Mouse (Mus musculus) liver, postnatal 0 days (tissue): Measurements from ENCODE around the gene Ing5. TPM values are rescaled to one million over a fixed set of nuclear protein-coding genes. Genes with fewer than 3 reads are reported as not detected.
A peak's percentile ranks its signal among the peaks of the same experiment; 100 is the strongest.

Experiments used
- ATAC-seq: fragments of 200-750 bp; cut with Nextera tagmentation; 2 replicates; pipeline ENCODE4 v1.8.0; 2017; ENCODE audit warnings: mild to moderate bottlenecking, moderate library complexity
- DNase-seq: peaks from one replicate; pipeline ENCODE4 v3.0.0-alpha.2; 2016
- H3K27ac ChIP-seq: fragments of 300-500 bp; sonication (generic); 2 replicates; pipeline ENCODE4 v1.5.1; 2014; ENCODE audit warnings: antibody characterized with exemption, moderate library complexity, mild to moderate bottlenecking, low read depth
- H3K27me3 ChIP-seq: fragments of 300-500 bp; sonication (generic); 2 replicates; pipeline ENCODE4 v1.6.1; 2014; ENCODE audit warnings: low read length, control low read depth, mixed read lengths; ENCODE audit not compliant: insufficient read depth
- H3K36me3 ChIP-seq: fragments of 300-500 bp; sonication (generic); replicated peaks from 2 replicates; pipeline ENCODE4 v1.6.1; 2014; ENCODE audit warnings: mild to moderate bottlenecking, control low read depth, low read length, moderate library complexity, mixed read lengths; ENCODE audit not compliant: insufficient read depth
- H3K4me1 ChIP-seq: fragments of 300-500 bp; sonication (generic); 2 replicates; pipeline ENCODE4 v1.6.1; 2014; ENCODE audit warnings: antibody characterized with exemption, mild to moderate bottlenecking, control low read depth; ENCODE audit not compliant: insufficient read depth
- H3K4me2 ChIP-seq: fragments of 300-500 bp; sonication (generic); 2 replicates; pipeline ENCODE4 v1.6.1; 2014; ENCODE audit warnings: low read depth, mild to moderate bottlenecking, low read length, moderate library complexity, mixed read lengths
- H3K4me3 ChIP-seq: fragments of 300-500 bp; sonication (generic); 2 replicates; pipeline ENCODE4 v1.5.1; 2014; ENCODE audit warnings: low read depth, low read length
- H3K9ac ChIP-seq: fragments of 300-500 bp; sonication (generic); replicated peaks from 2 replicates; pipeline ENCODE4 v1.6.1; 2014; ENCODE audit warnings: mild to moderate bottlenecking, moderate library complexity
- H3K9me3 ChIP-seq: fragments of 300-500 bp; sonication (generic); 2 replicates; pipeline ENCODE4 v1.6.1; 2016; ENCODE audit warnings: mild to moderate bottlenecking, control low read depth, low read length, mixed read lengths
- CTCF ChIP-seq: sonication (generic); IDR thresholded peaks from 2 replicates; pipeline ENCODE4 v1.5.1; 2016; ENCODE audit warnings: antibody characterized with exemption, low read depth
- EP300 ChIP-seq: IDR thresholded peaks from 2 replicates; pipeline ENCODE4 v1.6.1; 2016; ENCODE audit warnings: antibody characterized with exemption, low read depth, mild to moderate bottlenecking
- WGBS: fragments of 180-500 bp; shearing (Covaris S2); extraction: QIAGEN DNeasy Blood & Tissue Kit; methylation state at CpG from one replicate; pipeline ENCODE4 v1.1.7; 2014; ENCODE audit not compliant: insufficient replicate concordance; 5-methylcytosine and 5-hydroxymethylcytosine counted together
- polyA plus RNA-seq: library from polyadenylated mRNA; unstranded; fragments of >200 nt; fragmentation: Nextera tagmentation; extraction: Ambion mirVana; gene quantifications from 2 replicates; pipeline ENCODE4 v1.2.1, GENCODE M21; 2015

Ing5 gene
- polyA plus RNA-seq, 1 experiment from 2014 or later: 5.7 TPM

DNA sequence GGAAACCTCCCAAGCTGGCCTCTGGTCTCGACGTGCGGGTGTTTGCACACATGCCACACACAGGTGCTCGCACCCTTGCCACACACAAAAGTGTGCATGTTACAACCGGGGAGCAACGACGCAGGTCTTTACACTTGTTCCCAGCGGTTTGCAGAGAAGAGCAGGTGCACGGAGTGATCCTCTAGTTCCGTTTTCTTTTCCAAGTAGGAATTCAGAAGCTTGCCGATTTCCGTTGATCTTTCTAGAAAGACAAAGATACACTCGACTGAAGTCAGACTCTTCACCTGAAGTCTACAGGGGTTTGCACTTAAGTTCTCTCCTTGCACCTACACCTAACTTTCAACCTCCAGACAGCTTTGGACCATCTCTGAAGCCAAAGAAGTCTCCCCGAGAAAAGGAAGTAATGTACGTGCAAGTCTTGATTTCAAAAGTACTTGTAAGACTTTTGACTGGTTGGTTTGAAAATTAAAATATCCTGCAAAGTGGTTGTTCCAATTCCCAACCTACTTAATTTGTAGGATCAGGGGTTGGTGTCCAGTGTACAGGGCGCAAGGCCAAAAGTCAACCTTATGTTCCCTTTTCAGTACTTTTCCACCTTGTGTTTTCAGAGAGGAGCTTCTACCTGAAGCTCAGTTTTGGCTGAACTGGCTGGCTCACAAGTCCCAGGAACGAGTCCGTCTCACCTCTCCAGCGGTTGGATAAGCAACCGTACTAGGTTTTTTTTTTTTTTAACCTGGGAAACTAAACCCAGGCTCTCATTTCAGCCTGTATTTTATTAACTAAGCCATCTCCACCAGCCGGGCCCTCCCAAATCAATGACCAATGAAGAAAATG, 2.9 kb upstream of the Ing5 start:
- TF ChIP-seq EP300 (0 out of 2 replicates have a peak, but pooled peaks have one; percentile 16), CTCF (no peak)
- H3K4me2 ChIP-seq: peak overlapping the region; percentile 93
- H3K9me3 ChIP-seq: no peaks in the 10 kb centered on the region
- peak overlapping the region; percentile 99 for H3K27ac ChIP-seq
- 58% methylated on average over 21 of the region's 21 CpGs for WGBS
- H3K4me3 ChIP-seq: peak overlapping the region; percentile 65
- H3K27me3 ChIP-seq: no peaks in the 10 kb centered on the region
- peak overlapping the region; percentile 69 for H3K9ac ChIP-seq
- H3K4me1 ChIP-seq: peaks cover 36% of the 10 kb centered on the region
- ATAC-seq: no peak
- no peak for DNase-seq
- H3K36me3 ChIP-seq: peaks cover 18% of the 10 kb centered on the region

DNA sequence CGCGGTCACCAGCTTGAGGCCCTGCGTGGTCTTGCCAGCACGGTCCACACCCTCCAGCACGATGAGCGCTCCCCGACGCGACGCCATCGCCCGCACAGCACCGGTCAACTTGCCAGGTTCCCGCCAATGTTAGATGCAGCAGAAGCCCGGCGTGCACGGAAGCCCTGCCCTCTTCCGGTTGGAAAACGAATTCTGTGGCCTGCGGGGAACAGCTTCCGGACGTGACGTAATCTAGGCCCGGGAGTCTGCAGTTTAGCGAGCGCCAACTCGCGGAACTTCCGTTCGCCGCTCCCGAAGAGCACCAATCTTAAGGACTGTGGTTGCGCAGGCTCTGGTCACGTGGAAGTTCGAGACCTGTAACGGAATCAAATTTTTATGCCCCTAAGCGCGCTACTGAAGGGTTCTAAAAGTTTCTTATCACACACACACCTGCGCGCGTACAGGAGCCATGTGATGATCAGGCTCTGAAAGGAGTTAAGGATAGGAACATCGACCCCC, 2.0 kb upstream of the Ing5 start, which contains the start of gene Dtymk:
Gene Dtymk, minus strand, starts transcription at position 194 of the 498 bp plus-strand sequence.
- DNase-seq: peak; percentile 94
- Histone ChIP-seq H3K27me3 (no peaks in the 10 kb centered on the region), H3K4me2 (peak within 1 kb of the TSS; percentile 93), H3K9ac (peak within 1 kb of the TSS; percentile 69), H3K9me3 (no peaks in the 10 kb centered on the region), H3K27ac (peak within 1 kb of the TSS; percentile 99), H3K36me3 (peaks cover 18% of the 10 kb centered on the region), H3K4me3 (peak within 1 kb of the TSS; percentile 65), H3K4me1 (peaks cover 36% of the 10 kb centered on the region)
- ATAC-seq: peak; percentile 54
- TF ChIP-seq EP300: peak; percentile 74
- peak; percentile 75 for TF ChIP-seq CTCF
- WGBS: under 1% methylated on average over 42 of the region's 42 CpGs

DNA sequence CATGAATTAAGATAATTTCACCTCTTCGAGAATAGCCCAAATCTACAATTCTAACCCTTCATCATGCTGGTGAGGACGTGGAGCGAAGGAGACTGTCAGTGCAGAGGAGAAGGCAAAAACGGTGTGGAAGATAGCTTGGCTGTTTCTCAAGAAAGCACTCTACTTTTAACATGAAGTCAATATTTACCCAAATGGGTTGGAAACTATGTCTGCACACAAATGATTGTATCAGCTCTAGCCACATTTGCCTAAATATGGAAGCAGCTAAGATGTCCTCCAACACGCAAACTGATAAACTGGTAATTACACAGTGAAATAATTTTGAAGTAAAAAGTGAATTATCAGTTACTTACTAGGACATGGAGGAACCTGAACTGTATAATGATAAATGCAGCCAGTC, 994 bp upstream of the Ing5 start:
- TF ChIP-seq CTCF (no peak), EP300 (peak; percentile 58; the same call in 1 of the 2 replicates)
- Histone ChIP-seq H3K27ac (peak overlapping the region; percentile 99), H3K4me3 (peak overlapping the region; percentile 83; the same call in 1 of the 2 replicates)

DNA sequence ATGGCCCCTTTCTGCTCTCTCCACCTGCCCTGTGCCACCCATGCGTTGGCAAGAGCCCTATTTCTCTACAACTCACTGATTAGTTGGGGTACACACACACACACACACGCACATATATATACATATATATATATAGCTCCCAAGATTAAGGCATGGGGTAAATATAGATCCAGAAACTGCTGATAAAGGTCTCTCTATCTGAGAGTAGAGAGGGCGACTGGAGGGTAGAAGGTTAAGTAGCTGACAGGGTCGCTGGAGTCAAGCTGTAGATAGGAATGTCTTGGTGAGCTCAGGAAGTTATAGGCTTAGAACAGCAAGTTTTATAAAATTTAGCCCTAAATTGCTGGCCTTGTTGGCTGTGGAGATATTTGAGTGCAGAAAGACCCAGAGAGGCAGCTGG, 1.1 kb downstream of the Ing5 start:
- TF ChIP-seq CTCF (no peak), EP300 (no peak)

More for the DNA sequence above, 994 bp upstream of the Ing5 start:
- Histone ChIP-seq H3K36me3 (peaks cover 23% of the 10 kb centered on the region), H3K4me2 (peak overlapping the region; percentile 93), H3K9ac (no peak overlapping the region), H3K4me1 (peaks cover 36% of the 10 kb centered on the region), H3K9me3 (no peaks in the 10 kb centered on the region), H3K27me3 (no peaks in the 10 kb centered on the region)
- no peak for ATAC-seq
- 61% methylated on average over 5 of the region's 5 CpGs for WGBS
- DNase-seq: no peak

DNA sequence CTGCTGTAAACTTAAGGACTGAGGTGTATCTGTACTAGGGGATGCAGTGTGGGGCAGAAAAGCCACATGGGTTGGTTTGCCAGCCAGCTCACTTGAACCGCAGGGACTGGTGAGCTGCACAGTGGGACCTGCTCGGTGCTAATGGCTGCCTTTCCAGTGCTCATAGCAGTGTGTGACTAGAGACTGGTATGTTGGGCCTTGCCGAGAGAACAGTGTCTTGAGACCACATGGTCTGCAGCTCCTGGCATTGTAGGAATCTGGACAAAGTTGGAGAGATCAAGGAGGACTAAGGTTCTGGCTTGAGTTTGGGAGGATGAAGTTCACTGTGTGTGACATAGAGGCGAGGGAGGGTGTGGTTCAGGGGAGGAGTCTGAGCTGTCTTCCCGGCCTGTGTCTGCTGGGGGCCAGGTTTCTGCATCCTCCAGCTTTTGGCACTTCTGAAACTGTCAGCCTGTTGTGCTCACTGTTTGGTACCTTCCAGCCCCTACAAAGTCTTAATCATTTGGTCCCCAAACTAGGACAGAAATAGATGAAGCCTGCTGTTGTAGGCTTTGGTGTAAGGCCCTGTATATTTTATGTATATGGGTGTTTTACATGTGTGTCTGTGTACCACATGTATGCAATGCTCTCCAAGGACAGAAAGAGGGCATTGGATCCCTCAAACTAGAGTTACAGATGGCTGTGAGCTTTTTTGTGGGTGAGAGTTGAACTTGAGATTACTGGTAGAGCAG, 1.6 kb downstream of the Ing5 start:
- Histone ChIP-seq H3K4me1 (peaks cover 36% of the 10 kb centered on the region), H3K9ac (peak overlapping the region; percentile 36; the same call in 1 of the 2 replicates), H3K4me3 (no peak overlapping the region), H3K36me3 (peaks cover 33% of the 10 kb centered on the region), H3K4me2 (peak overlapping the region; percentile 93), H3K9me3 (no peaks in the 10 kb centered on the region), H3K27me3 (no peaks in the 10 kb centered on the region), H3K27ac (peak overlapping the region; percentile 99)
- no peak for ATAC-seq
- 49% methylated on average over 5 of the region's 5 CpGs for WGBS
- peak; percentile 44 for DNase-seq
- no peak for TF ChIP-seq CTCF

More for the DNA sequence above, 1.1 kb downstream of the Ing5 start:
- H3K27ac ChIP-seq: peak overlapping the region; percentile 99
- H3K4me3 ChIP-seq: peak overlapping the region; percentile 83
- ATAC-seq (no peak), DNase-seq (no peak)
- WGBS: 55% methylated on average over 4 of the region's 4 CpGs
- peak overlapping the region; percentile 93 for H3K4me2 ChIP-seq
- H3K9ac ChIP-seq: peak overlapping the region; percentile 91; the same call in 1 of the 2 replicates
- no peaks in the 10 kb centered on the region for H3K27me3 ChIP-seq
- peaks cover 36% of the 10 kb centered on the region for H3K4me1 ChIP-seq
- no peaks in the 10 kb centered on the region for H3K9me3 ChIP-seq
- H3K36me3 ChIP-seq: peaks cover 29% of the 10 kb centered on the region

DNA sequence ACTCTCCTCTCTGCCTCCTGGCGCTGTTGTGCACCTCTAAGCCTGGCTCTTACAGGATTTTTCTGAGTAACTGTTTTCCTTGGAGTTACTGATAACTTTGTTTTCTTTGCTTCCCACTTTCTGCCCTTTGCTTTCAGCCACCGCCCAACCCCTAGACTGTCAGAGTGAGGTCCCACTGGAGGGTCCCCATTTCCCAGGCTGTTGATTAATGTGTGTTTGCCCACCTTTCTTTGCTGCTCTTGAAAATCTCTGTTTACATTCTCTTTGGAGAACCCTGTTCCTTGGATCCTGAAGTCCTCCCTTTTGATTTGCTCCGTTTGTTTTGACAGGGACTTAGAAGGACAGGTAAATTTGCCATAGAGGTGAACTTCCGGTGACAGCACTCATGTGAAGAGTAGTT, 5.1 kb downstream of the Ing5 start:
- DNase-seq (no peak), ATAC-seq (no peak)
- Histone ChIP-seq H3K27me3 (no peaks in the 10 kb centered on the region), H3K9me3 (no peaks in the 10 kb centered on the region), H3K4me1 (peaks cover 16% of the 10 kb centered on the region), H3K9ac (no peak overlapping the region), H3K36me3 (peaks cover 60% of the 10 kb centered on the region), H3K27ac (no peak overlapping the region), H3K4me2 (no peak overlapping the region), H3K4me3 (no peak overlapping the region)
- no peak for TF ChIP-seq EP300
- no peak for TF ChIP-seq CTCF
- 82% methylated on average over 4 of the region's 4 CpGs for WGBS
